8 mouse cellular contexts compared by ENCODE assay signal in the genomic region with DNA sequence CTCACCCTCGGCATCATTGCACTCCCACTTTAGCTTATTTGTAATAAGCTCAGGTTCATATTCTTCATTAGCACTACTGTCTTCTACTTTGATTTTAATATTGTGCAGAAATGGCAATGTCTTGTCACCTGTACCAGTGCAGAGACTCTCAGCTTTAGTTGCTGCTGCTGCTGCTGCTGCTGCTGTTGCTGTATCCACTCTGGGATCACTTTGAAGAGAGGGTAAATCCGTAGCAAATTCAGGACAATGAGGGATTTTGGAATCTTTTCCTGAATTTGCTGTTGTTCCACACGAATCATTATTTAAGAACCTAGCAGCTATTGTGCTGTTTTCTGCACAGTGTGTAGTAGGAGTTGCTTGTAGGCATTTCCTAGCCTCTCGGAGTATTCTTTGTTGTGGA. TPM values are rescaled to one million over a fixed set of nuclear protein-coding genes. Genes with fewer than 3 reads are reported as not detected.
DNase-seq lines count a peak whose midpoint lies in the region; ATAC-seq and TF ChIP-seq lines count a peak whose summit lies in the region.

No protein-coding gene starts in this region.

- H3K27me3 ChIP-seq in embryonic facial prominence, embryonic 14.5 days (replicated peaks; ENCODE audit: control insufficient read depth, insufficient read depth, low read length), result no peaks in the 10 kb centered on the region
- H3K27me3 ChIP-seq in intestine, embryonic 16.5 days (replicated peaks; ENCODE audit: control insufficient read depth, insufficient read depth, low read length), result no peaks in the 10 kb centered on the region
- H3K27me3 ChIP-seq in neural tube, embryonic 12.5 days (replicated peaks), result no peaks in the 10 kb centered on the region

- H3K9ac ChIP-seq in embryonic facial prominence, embryonic 14.5 days (ENCODE audit: low read depth, low read length), result peak overlapping the region; percentile 100
- peak overlapping the region; percentile 98 for H3K9ac ChIP-seq in intestine, embryonic 16.5 days (ENCODE audit: low read depth, low read length)
- peak overlapping the region; percentile 100 for H3K9ac ChIP-seq in neural tube, embryonic 12.5 days

- no peaks in the 10 kb centered on the region for H3K36me3 ChIP-seq in embryonic facial prominence, embryonic 14.5 days (ENCODE audit: control insufficient read depth, insufficient read depth, low read length)
- no peaks in the 10 kb centered on the region for H3K36me3 ChIP-seq in intestine, embryonic 16.5 days (ENCODE audit: control insufficient read depth, insufficient read depth, low read length)
- no peaks in the 10 kb centered on the region for H3K36me3 ChIP-seq in neural tube, embryonic 12.5 days

- H3K27ac ChIP-seq in layer of hippocampus, adult 2 months, result peak overlapping the region; percentile 99
- H3K27ac ChIP-seq in embryonic facial prominence, embryonic 14.5 days (replicated peaks; ENCODE audit: low read depth, low read length), result peak overlapping the region; percentile 99
- H3K27ac ChIP-seq in intestine, embryonic 16.5 days (ENCODE audit: low read length), result peak overlapping the region; percentile 99
- peak overlapping the region; percentile 100; the same call in 1 of the 2 replicates for H3K27ac ChIP-seq in neural tube, embryonic 12.5 days

- WGBS in embryonic facial prominence, embryonic 14.5 days, result 0% methylated on average over 4 of the region's 4 CpGs
- WGBS in intestine, embryonic 16.5 days, result 4% methylated on average over 4 of the region's 4 CpGs
- WGBS in neural tube, embryonic 12.5 days, result 0% methylated on average over 4 of the region's 4 CpGs

- H3K9me3 ChIP-seq in embryonic facial prominence, embryonic 14.5 days (ENCODE audit: control insufficient read depth, low read length), result no peaks in the 10 kb centered on the region
- H3K9me3 ChIP-seq in intestine, embryonic 16.5 days (ENCODE audit: control insufficient read depth, low read length), result no peaks in the 10 kb centered on the region
- H3K9me3 ChIP-seq in neural tube, embryonic 12.5 days, result no peaks in the 10 kb centered on the region

- H3K4me3 ChIP-seq in layer of hippocampus, adult 2 months, result peak overlapping the region; percentile 80
- H3K4me3 ChIP-seq in embryonic facial prominence, embryonic 14.5 days (ENCODE audit: low read depth, low read length), result peak overlapping the region; percentile 91
- H3K4me3 ChIP-seq in intestine, embryonic 16.5 days (ENCODE audit: low read length), result peak overlapping the region; percentile 87
- H3K4me3 ChIP-seq in neural tube, embryonic 12.5 days, result peak overlapping the region; percentile 99

- DNase-seq in layer of hippocampus, adult 2 months (ENCODE audit: low spot score in 2 of 2), result no peak
- no peak for DNase-seq in layer of hippocampus, adult 8-10 months (ENCODE audit: low spot score in 2 of 2)
- DNase-seq in embryonic facial prominence, embryonic 14.5 days (ENCODE audit: low spot score), result no peak
- DNase-seq in cerebellum, adult 8-10 months, result no peak
- DNase-seq in kidney, postnatal 4 days, result no peak
- no peak for DNase-seq in gastrocnemius, adult 18-20 months (ENCODE audit: low spot score)

- ATAC-seq in embryonic facial prominence, embryonic 14.5 days (ENCODE audit: low read depth), result no peak
- no peak for ATAC-seq in intestine, embryonic 16.5 days
- ATAC-seq in neural tube, embryonic 12.5 days (ENCODE audit: low FRiP score, low read depth), result no peak

- TF ChIP-seq CTCF in layer of hippocampus, adult 2 months (conservative IDR thresholded peaks at IDR 0.05), result no peak

- H3K4me1 ChIP-seq in embryonic facial prominence, embryonic 14.5 days (ENCODE audit: control insufficient read depth, insufficient read depth, low read length), result peaks cover 35% of the 10 kb centered on the region
- peaks cover 26% of the 10 kb centered on the region for H3K4me1 ChIP-seq in intestine, embryonic 16.5 days (ENCODE audit: control insufficient read depth, insufficient read depth, low read length)
- H3K4me1 ChIP-seq in neural tube, embryonic 12.5 days, result peaks cover 48% of the 10 kb centered on the region

- peak overlapping the region; percentile 89 for H3K4me2 ChIP-seq in embryonic facial prominence, embryonic 14.5 days (ENCODE audit: low read depth, low read length)
- H3K4me2 ChIP-seq in intestine, embryonic 16.5 days (ENCODE audit: low read depth, low read length), result peak overlapping the region; percentile 95
- peak overlapping the region; percentile 66 for H3K4me2 ChIP-seq in neural tube, embryonic 12.5 days (replicated peaks)

RNA-seq across cellular contexts. Expression of a gene that starts 2.7 kb away (rescaled TPM):
- total RNA-seq in layer of hippocampus, adult 2 months (2021), result 10 to 100 TPM; 16.8 to 16.9 TPM
- 10 to 100 TPM; 12.9 to 16.1 (median 13.9) TPM for total RNA-seq in layer of hippocampus, adult 8-10 months (2022)
- polyA plus RNA-seq in embryonic facial prominence, embryonic 14.5 days (2014; fragmentation: Nextera tagmentation; extraction: Ambion mirVana), result 4.0 and 5.8 TPM in 2 replicates
- polyA plus RNA-seq in intestine, embryonic 16.5 days (2015; fragmentation: Nextera tagmentation; extraction: Ambion mirVana), result 2.0 and 2.7 TPM in 2 replicates
- 13.2 and 13.4 TPM in 2 replicates for polyA plus RNA-seq in neural tube, embryonic 12.5 days (2016; fragmentation: Nextera tagmentation; extraction: Ambion mirVana)
- total RNA-seq in gastrocnemius, adult 18-20 months (2021), result under 1 TPM; 0.07 to 0.12 TPM

RNA-seq across cellular contexts. Expression of a gene that starts 8.6 kb away (rescaled TPM):
- 1 to 10 TPM; 4.2 to 4.3 TPM for total RNA-seq in layer of hippocampus, adult 2 months (2021)
- 1 to 10 TPM; 3.8 to 6.3 (median 5.1) TPM for total RNA-seq in layer of hippocampus, adult 8-10 months (2022)
- polyA plus RNA-seq in embryonic facial prominence, embryonic 14.5 days (2014; fragmentation: Nextera tagmentation; extraction: Ambion mirVana), result 6.9 and 9.1 TPM in 2 replicates
- polyA plus RNA-seq in intestine, embryonic 16.5 days (2015; fragmentation: Nextera tagmentation; extraction: Ambion mirVana), result 9.8 and 11.5 TPM in 2 replicates
- polyA plus RNA-seq in neural tube, embryonic 12.5 days (2016; fragmentation: Nextera tagmentation; extraction: Ambion mirVana), result 17.1 and 17.6 TPM in 2 replicates
- total RNA-seq in gastrocnemius, adult 18-20 months (2021), result under 1 TPM; 0.34 to 0.64 TPM

RNA-seq across cellular contexts. Expression of a gene that starts 8.9 kb away (rescaled TPM):
- total RNA-seq in layer of hippocampus, adult 2 months (2021), result 10 to 100 TPM; 63.6 to 67.6 TPM
- total RNA-seq in layer of hippocampus, adult 8-10 months (2022), result 10 to 100 TPM; 52.2 to 67.9 (median 61.5) TPM
- 27.4 and 32.1 TPM in 2 replicates for polyA plus RNA-seq in embryonic facial prominence, embryonic 14.5 days (2014; fragmentation: Nextera tagmentation; extraction: Ambion mirVana)
- 45.4 and 47.2 TPM in 2 replicates for polyA plus RNA-seq in intestine, embryonic 16.5 days (2015; fragmentation: Nextera tagmentation; extraction: Ambion mirVana)
- polyA plus RNA-seq in neural tube, embryonic 12.5 days (2016; fragmentation: Nextera tagmentation; extraction: Ambion mirVana), result 60.5 and 67.2 TPM in 2 replicates
- 10 to 100 TPM; 21.8 to 23.2 TPM for total RNA-seq in gastrocnemius, adult 18-20 months (2021)

RNA-seq across cellular contexts. Expression of a gene that starts 49.4 kb away (rescaled TPM):
- total RNA-seq in layer of hippocampus, adult 2 months (2021), result not detected
- total RNA-seq in layer of hippocampus, adult 8-10 months (2022), result not detected
- polyA plus RNA-seq in embryonic facial prominence, embryonic 14.5 days (2014; fragmentation: Nextera tagmentation; extraction: Ambion mirVana), result not detected in 2 replicates
- not detected in 2 replicates for polyA plus RNA-seq in intestine, embryonic 16.5 days (2015; fragmentation: Nextera tagmentation; extraction: Ambion mirVana)
- not detected in 2 replicates for polyA plus RNA-seq in neural tube, embryonic 12.5 days (2016; fragmentation: Nextera tagmentation; extraction: Ambion mirVana)
- not detected for total RNA-seq in gastrocnemius, adult 18-20 months (2021)

Comparison
In these comparisons a context has a peak if more than half of its experiments do, and no peak if none do; other contexts are left out.
1. RNA of a gene that starts 2.7 kb away (total RNA-seq): 16.8 to 16.9 TPM in layer of hippocampus, adult 2 months and 12.9 to 16.1 TPM in layer of hippocampus, adult 8-10 months; 0.07 to 0.12 TPM in gastrocnemius, adult 18-20 months; every median in the first group is over 10 times any median in the second.
2. Peak in every context shown above with its lines, with median percentiles within 50 percentile points of each other: H3K27ac ChIP-seq, H3K4me3 ChIP-seq, H3K4me2 ChIP-seq and H3K9ac ChIP-seq.